Mouse (Mus musculus) liver, embryonic 16.5 days (tissue): ENCODE results near the gene Retn. TPM values are rescaled to one million over a fixed set of nuclear protein-coding genes. Genes with fewer than 3 reads are reported as not detected.

Experiments
- ATAC-seq: fragments of 200-750 bp; cut with Nextera tagmentation; 2 replicates; pipeline ENCODE4 v1.8.0; 2017; ENCODE audit warnings: low read depth, mild to moderate bottlenecking, moderate number of reproducible peaks, moderate library complexity
- H3K27ac ChIP-seq: fragments of 300-500 bp; sonication (generic); 2 replicates; pipeline ENCODE4 v1.5.1; 2014; ENCODE audit warnings: mild to moderate bottlenecking, low read length
- H3K27me3 ChIP-seq: fragments of 300-500 bp; sonication (generic); 2 replicates; pipeline ENCODE4 v1.6.1; 2014; ENCODE audit warnings: low read depth, low read length, mixed read lengths; ENCODE audit not compliant: control insufficient read depth, insufficient read depth
- H3K36me3 ChIP-seq: fragments of 300-500 bp; sonication (generic); 2 replicates; pipeline ENCODE4 v1.6.1; 2014; ENCODE audit warnings: mild to moderate bottlenecking; ENCODE audit not compliant: control insufficient read depth, insufficient read depth
- H3K4me1 ChIP-seq: fragments of 300-500 bp; sonication (generic); 2 replicates; pipeline ENCODE4 v1.6.1; 2014; ENCODE audit warnings: low read depth, low read length, mixed read lengths; ENCODE audit not compliant: control insufficient read depth
- H3K4me2 ChIP-seq: fragments of 300-500 bp; sonication (generic); 2 replicates; pipeline ENCODE4 v1.6.1; 2014; ENCODE audit warnings: low read depth, low read length, mixed read lengths
- H3K4me3 ChIP-seq: fragments of 300-500 bp; sonication (generic); 2 replicates; pipeline ENCODE4 v1.5.1; 2014; ENCODE audit warnings: low read depth, mild to moderate bottlenecking, low read length
- H3K9ac ChIP-seq: fragments of 300-500 bp; sonication (generic); 2 replicates; pipeline ENCODE4 v1.6.1; 2014; ENCODE audit warnings: low read depth, low read length
- H3K9me3 ChIP-seq: fragments of 300-500 bp; sonication (generic); replicated peaks from 2 replicates; pipeline ENCODE4 v1.6.1; 2016; ENCODE audit warnings: low read length; ENCODE audit not compliant: control insufficient read depth
- WGBS: fragments of 180-500 bp; shearing (Covaris S2); extraction: QIAGEN DNeasy Blood & Tissue Kit; methylation state at CpG from one replicate; pipeline ENCODE4 v1.1.7; 2014; ENCODE audit not compliant: insufficient replicate concordance; 5-methylcytosine and 5-hydroxymethylcytosine counted together
- polyA plus RNA-seq: library from polyadenylated mRNA; unstranded; fragments of >200 nt; fragmentation: Nextera tagmentation; extraction: Ambion mirVana; gene quantifications from 2 replicates; pipeline ENCODE4 v1.2.1, GENCODE M21; 2015

The Retn gene
- polyA plus RNA-seq = 0.11 TPM in 1 of 2 replicates, not detected in the other

DNA sequence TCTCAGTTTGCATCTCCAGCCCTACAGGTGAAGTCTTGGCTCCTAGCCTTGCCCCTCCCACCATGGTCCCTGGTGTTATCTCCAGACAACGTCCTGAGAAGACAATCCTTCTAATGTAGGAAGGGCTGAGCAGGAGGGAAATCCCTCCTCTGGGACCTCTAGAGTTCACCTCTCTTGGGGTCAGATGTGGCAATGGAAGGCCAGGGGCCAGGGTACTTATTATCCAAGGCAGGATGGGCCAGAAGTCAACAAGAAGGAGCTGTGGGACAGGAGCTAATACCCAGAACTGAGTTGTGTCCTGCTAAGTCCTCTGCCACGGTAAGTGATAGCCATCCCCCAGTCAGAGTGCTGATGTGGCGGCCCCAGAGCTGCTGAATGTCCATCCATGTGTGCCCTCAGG is at the start of gene Retn:
Retn (plus strand) TSS at position 245 of the 400 bp plus-strand sequence.
- WGBS = 58% methylated on average over 3 of the region's 3 CpGs

GRCm38 (mm10) chr8:3606593-3606992 is 49.0 kb upstream of the Retn start:
- Histone ChIP-seq H3K27ac (no peak overlapping the region), H3K4me2 (no peak overlapping the region), H3K27me3 (no peaks in the 10 kb centered on the region), H3K4me3 (no peak overlapping the region), H3K9ac (no peak overlapping the region), H3K9me3 (no peaks in the 10 kb centered on the region), H3K36me3 (peaks cover 9% of the 10 kb centered on the region), H3K4me1 (peaks cover 4% of the 10 kb centered on the region; the same call in 1 of the 2 replicates)
- 31% methylated on average over 16 of the region's 16 CpGs for WGBS
- peak; percentile 25; the same call in 1 of the 2 replicates for ATAC-seq

More for the DNA sequence above, at the start of gene Retn:
- H3K27me3 ChIP-seq = no peaks in the 10 kb centered on the region
- H3K4me2 ChIP-seq = no peak within 1 kb of the TSS
- no peaks in the 10 kb centered on the region for H3K4me1 ChIP-seq
- no peak for ATAC-seq
- no peak within 1 kb of the TSS for H3K27ac ChIP-seq
- H3K4me3 ChIP-seq = no peak within 1 kb of the TSS
- no peak within 1 kb of the TSS for H3K9ac ChIP-seq
- H3K36me3 ChIP-seq = no peaks in the 10 kb centered on the region
- H3K9me3 ChIP-seq = no peaks in the 10 kb centered on the region

DNA sequence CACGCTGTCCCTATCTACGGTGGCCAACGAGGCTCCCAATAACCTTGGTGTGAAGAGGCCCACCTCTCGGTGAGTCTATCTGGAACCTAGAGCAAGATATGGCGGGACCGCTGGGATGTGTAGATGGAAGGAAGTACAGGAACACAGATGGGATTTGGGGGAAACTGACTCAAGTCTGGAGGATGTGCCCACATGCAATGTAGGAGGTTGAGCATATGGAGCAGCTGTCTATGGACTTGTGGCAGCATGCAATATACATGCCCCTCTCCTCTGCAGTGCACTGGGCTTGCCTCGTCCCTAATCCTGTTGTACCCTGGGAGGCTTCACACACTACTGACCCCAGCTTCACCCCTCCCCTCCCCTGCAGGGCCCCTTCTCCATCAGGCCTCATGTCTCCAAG is 47.7 kb upstream of the Retn start:
- H3K27ac ChIP-seq = no peak overlapping the region
- H3K9me3 ChIP-seq = no peaks in the 10 kb centered on the region
- H3K4me1 ChIP-seq = peaks cover 4% of the 10 kb centered on the region; the same call in 1 of the 2 replicates
- no peak overlapping the region for H3K9ac ChIP-seq
- H3K27me3 ChIP-seq = no peaks in the 10 kb centered on the region
- no peak overlapping the region for H3K4me2 ChIP-seq
- H3K36me3 ChIP-seq = peaks cover 15% of the 10 kb centered on the region
- H3K4me3 ChIP-seq = no peak overlapping the region
- no peak for ATAC-seq
- WGBS = 86% methylated on average over 7 of the region's 7 CpGs

DNA sequence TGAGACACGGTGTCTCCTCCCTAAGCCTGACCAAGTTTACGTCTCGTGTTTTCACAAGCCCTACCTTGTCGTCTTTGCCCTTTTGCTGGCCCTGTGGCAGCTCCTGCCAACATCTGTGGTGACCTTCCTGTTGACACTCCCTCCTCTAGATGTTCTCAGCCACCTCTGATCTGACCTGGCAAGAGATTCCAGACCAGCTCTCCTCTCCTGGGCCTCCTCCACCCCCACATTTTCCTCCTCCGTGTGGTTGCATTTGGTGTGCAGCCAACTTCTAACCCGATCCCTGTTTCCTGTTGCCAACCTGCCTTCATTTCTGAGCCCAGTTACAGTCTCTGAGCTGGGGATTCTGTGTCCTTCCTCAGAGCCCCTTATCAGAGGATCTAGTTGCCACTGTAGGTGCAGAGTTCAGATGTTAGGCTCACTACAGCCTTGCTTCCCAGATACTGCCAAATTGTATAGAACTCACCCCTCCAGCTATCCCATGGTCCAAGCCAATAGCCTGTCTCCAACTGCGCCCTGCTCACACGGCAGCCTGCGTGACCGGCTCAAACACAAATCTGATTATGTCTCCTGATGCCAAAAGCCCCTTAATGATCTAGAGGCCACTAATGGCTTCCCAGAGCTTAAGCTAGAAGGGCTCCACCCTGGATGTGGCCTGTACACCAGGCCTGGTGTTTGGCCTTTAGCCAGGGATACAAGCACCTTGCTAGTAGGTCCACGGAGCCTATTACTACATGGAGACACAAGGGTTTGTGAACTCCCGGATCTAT is 46.3 kb upstream of the Retn start:
- Histone ChIP-seq H3K4me1 (peaks cover 4% of the 10 kb centered on the region; the same call in 1 of the 2 replicates), H3K9ac (no peak overlapping the region), H3K9me3 (no peaks in the 10 kb centered on the region), H3K4me2 (no peak overlapping the region), H3K27me3 (no peaks in the 10 kb centered on the region), H3K4me3 (no peak overlapping the region), H3K36me3 (peaks cover 27% of the 10 kb centered on the region), H3K27ac (no peak overlapping the region)
- 76% methylated on average over 12 of the region's 12 CpGs for WGBS
- ATAC-seq = no peak

GRCm38 (mm10) chr8:3609816-3610150 is 45.8 kb upstream of the Retn start:
- H3K27me3 ChIP-seq = no peaks in the 10 kb centered on the region
- H3K4me3 ChIP-seq = no peak overlapping the region
- WGBS = 85% methylated on average over 6 of the region's 6 CpGs
- no peak overlapping the region for H3K27ac ChIP-seq
- no peak for ATAC-seq
- H3K9ac ChIP-seq = no peak overlapping the region
- no peaks in the 10 kb centered on the region for H3K9me3 ChIP-seq
- peaks cover 4% of the 10 kb centered on the region; the same call in 1 of the 2 replicates for H3K4me1 ChIP-seq
- H3K4me2 ChIP-seq = no peak overlapping the region
- peaks cover 33% of the 10 kb centered on the region for H3K36me3 ChIP-seq

DNA sequence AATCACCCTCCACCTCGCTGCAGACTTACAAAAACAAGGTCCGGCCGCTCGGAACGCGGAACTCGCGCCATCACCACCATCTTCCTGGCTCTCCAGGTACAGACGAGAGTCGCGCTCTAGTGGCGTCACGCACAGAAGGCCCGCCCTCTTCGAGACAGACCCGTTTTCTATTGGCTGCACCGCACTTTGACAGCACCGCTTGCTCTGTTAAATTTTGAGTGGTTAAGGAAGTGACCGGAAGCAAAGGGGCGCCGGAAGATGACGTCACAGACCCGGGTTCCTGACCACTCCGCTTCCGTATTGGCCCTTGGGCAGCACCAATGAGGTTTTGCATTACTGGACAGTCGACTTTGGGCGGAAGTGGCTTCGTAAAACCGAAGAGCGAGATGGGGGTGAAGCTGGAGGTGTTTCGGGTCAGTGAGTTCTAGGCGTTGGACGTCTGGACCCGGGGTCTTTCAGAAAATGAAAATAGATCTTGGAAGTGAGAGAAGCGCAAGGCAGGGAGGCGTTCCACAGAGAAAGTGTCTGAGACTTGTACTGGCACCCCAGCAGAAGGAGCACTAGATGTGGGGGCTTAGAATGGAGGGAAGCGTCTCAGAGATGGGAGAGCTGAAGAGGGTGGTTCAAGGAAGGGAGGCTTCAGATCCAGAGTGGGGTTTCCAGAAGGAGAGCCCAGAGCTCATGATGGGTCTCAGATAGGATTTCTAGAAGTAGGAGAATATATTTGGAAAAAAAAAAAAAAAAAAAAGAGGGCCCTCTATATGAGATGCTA is 34.2 kb upstream of the Retn start, which contains the start of the genes Xab2 and Pet100:
Xab2 (minus strand) TSS at position 118 of the 772 bp plus-strand sequence.
Pet100 (plus strand) TSS at position 350 of the 772 bp plus-strand sequence.
- Histone ChIP-seq H3K4me3 (peak within 1 kb of the TSS; percentile 89), H3K36me3 (peaks cover 17% of the 10 kb centered on the region), H3K4me2 (peak within 1 kb of the TSS; percentile 85), H3K27ac (peak within 1 kb of the TSS; percentile 47), H3K27me3 (no peaks in the 10 kb centered on the region), H3K9me3 (no peaks in the 10 kb centered on the region), H3K4me1 (peaks cover 17% of the 10 kb centered on the region), H3K9ac (peak within 1 kb of the TSS; percentile 79)
- ATAC-seq = peak; percentile 99
- WGBS = under 1% methylated on average over 37 of the region's 37 CpGs

GRCm38 (mm10) chr8:3622119-3622518 is 33.5 kb upstream of the Retn start:
- Histone ChIP-seq H3K9ac (peak overlapping the region; percentile 75), H3K36me3 (peaks cover 12% of the 10 kb centered on the region), H3K27ac (no peak overlapping the region), H3K4me2 (peak overlapping the region; percentile 85), H3K9me3 (no peaks in the 10 kb centered on the region), H3K4me3 (peak overlapping the region; percentile 89), H3K4me1 (peaks cover 17% of the 10 kb centered on the region), H3K27me3 (no peaks in the 10 kb centered on the region)
- WGBS = 55% methylated on average over 8 of the region's 8 CpGs
- no peak for ATAC-seq

GRCm38 (mm10) chr8:3625445-3625844 is 30.1 kb upstream of the Retn start, which contains the start of gene Pcp2:
Pcp2 (minus strand) TSS chr8:3625545.
- WGBS = 60% methylated on average over 1 of the region's 1 CpGs
- no peak within 1 kb of the TSS for H3K9ac ChIP-seq
- ATAC-seq = no peak
- H3K27me3 ChIP-seq = no peaks in the 10 kb centered on the region; the same call in none of the 2 replicates
- no peak within 1 kb of the TSS for H3K4me3 ChIP-seq
- H3K4me1 ChIP-seq = peaks cover 10% of the 10 kb centered on the region
- H3K27ac ChIP-seq = no peak within 1 kb of the TSS
- H3K4me2 ChIP-seq = no peak within 1 kb of the TSS
- H3K36me3 ChIP-seq = no peaks in the 10 kb centered on the region
- no peaks in the 10 kb centered on the region for H3K9me3 ChIP-seq
